Mouse (Mus musculus) kidney, embryonic 15.5 days (tissue): ENCODE results near the gene Nek1. TPM values are rescaled to one million over a fixed set of nuclear protein-coding genes. Genes with fewer than 3 reads are reported as not detected.
"Not testable (repeated sequence)": the region's sequence is repeated elsewhere in the genome, so short reads cannot be mapped to it uniquely, and the experiment has no call there.

Experiments
- ATAC-seq: fragments of 200-750 bp; cut with Nextera tagmentation; replicated peaks from 2 replicates; pipeline ENCODE4 v1.8.0; 2017; ENCODE audit warnings: moderate TSS enrichment; ENCODE audit not compliant: low FRiP score
- H3K27ac ChIP-seq: fragments of 300-500 bp; sonication (generic); 2 replicates; pipeline ENCODE4 v1.5.1; 2015; ENCODE audit warnings: mild to moderate bottlenecking, inconsistent platforms
- H3K27me3 ChIP-seq: fragments of 300-500 bp; sonication (generic); 2 replicates; pipeline ENCODE4 v1.6.1; 2015; ENCODE audit warnings: inconsistent platforms
- H3K36me3 ChIP-seq: fragments of 300-500 bp; sonication (generic); 2 replicates; pipeline ENCODE4 v1.6.1; 2015; ENCODE audit warnings: inconsistent platforms
- H3K4me1 ChIP-seq: fragments of 300-500 bp; sonication (generic); 2 replicates; pipeline ENCODE4 v1.6.1; 2015; ENCODE audit warnings: inconsistent platforms
- H3K4me2 ChIP-seq: fragments of 300-500 bp; sonication (generic); 2 replicates; pipeline ENCODE4 v1.6.1; 2015; ENCODE audit warnings: moderate library complexity, mild to moderate bottlenecking, inconsistent platforms
- H3K4me3 ChIP-seq: fragments of 300-500 bp; sonication (generic); replicated peaks from 2 replicates; pipeline ENCODE4 v1.5.1; 2015; ENCODE audit warnings: mild to moderate bottlenecking, inconsistent platforms
- H3K9ac ChIP-seq: fragments of 300-500 bp; sonication (generic); 2 replicates; pipeline ENCODE4 v1.6.1; 2015; ENCODE audit warnings: mild to moderate bottlenecking, inconsistent platforms
- H3K9me3 ChIP-seq: fragments of 300-500 bp; sonication (generic); replicated peaks from 2 replicates; pipeline ENCODE4 v1.6.1; 2016; ENCODE audit warnings: inconsistent platforms
- WGBS: fragments of 180-500 bp; shearing (Covaris S2); methylation state at CpG from one replicate; pipeline ENCODE4 v1.1.7; 2015; ENCODE audit warnings: mixed read lengths; 5-methylcytosine and 5-hydroxymethylcytosine counted together
- polyA plus RNA-seq: library from polyadenylated mRNA; unstranded; fragments of >200 nt; fragmentation: Nextera tagmentation; extraction: Ambion mirVana; gene quantifications from 2 replicates; pipeline ENCODE4 v1.2.1, GENCODE M21; 2015

Gene Nek1
- polyA plus RNA-seq, 1 experiment from 2014 or later, result 20.3 TPM

- Histone ChIP-seq H3K4me1 (peaks cover 4% of the 10 kb centered on the region; the same call in 1 of the 2 replicates), H3K27me3 (no peaks in the 10 kb centered on the region), H3K4me3 (no peak overlapping the region), H3K27ac (no peak overlapping the region), H3K4me2 (no peak overlapping the region), H3K36me3 (no peaks in the 10 kb centered on the region), H3K9ac (no peak overlapping the region), H3K9me3 (no peaks in the 10 kb centered on the region)
- no peak for ATAC-seq
- WGBS, result 46% methylated on average over 3 of the region's 3 CpGs
Observed at GRCm38 (mm10) chr8:60965741-60966140, 27.3 kb upstream of the Nek1 start.

- H3K9me3 ChIP-seq, result no peaks in the 10 kb centered on the region
- H3K27ac ChIP-seq, result no peak overlapping the region
- 35% methylated on average over 2 of the region's 2 CpGs for WGBS
- H3K4me2 ChIP-seq, result no peak overlapping the region
- H3K4me3 ChIP-seq, result no peak overlapping the region
- H3K9ac ChIP-seq, result no peak overlapping the region
- ATAC-seq, result no peak; the same call in 1 of the 2 replicates
- no peaks in the 10 kb centered on the region for H3K27me3 ChIP-seq
- H3K4me1 ChIP-seq, result peaks cover 4% of the 10 kb centered on the region; the same call in 1 of the 2 replicates
- no peaks in the 10 kb centered on the region for H3K36me3 ChIP-seq
Observed at GRCm38 (mm10) chr8:60969091-60969490, 23.9 kb upstream of the Nek1 start.

- Histone ChIP-seq H3K4me3 (no peak overlapping the region), H3K27me3 (no peaks in the 10 kb centered on the region), H3K9ac (no peak overlapping the region), H3K4me1 (peaks cover 4% of the 10 kb centered on the region; the same call in 1 of the 2 replicates), H3K36me3 (no peaks in the 10 kb centered on the region), H3K4me2 (no peak overlapping the region), H3K27ac (no peak overlapping the region), H3K9me3 (no peaks in the 10 kb centered on the region)
- 67% methylated on average over 4 of the region's 4 CpGs for WGBS
- no peak for ATAC-seq
Observed at GRCm38 (mm10) chr8:60971808-60972207, 21.2 kb upstream of the Nek1 start.

DNA sequence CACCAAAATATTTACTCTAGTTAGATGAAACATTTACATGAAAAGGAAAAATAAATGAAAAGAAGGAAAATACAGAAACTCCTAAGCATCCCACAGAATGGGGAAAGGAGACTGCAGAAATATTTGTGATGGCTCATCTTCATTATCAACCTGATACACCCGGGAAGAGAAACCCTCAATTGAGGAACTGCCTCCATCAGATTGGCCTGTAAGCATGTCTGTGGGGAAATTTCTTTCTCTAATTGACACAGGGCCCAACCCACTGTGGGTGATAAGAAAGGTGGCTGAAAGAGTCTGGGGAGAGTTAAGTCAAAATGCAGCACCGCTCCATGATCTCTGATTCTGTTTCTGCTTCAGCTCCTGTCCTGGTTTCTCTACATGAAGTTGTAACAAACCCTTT is 19.5 kb upstream of the Nek1 start:
- no peak overlapping the region for H3K27ac ChIP-seq
- H3K4me1 ChIP-seq, result peaks cover 4% of the 10 kb centered on the region; the same call in 1 of the 2 replicates
- WGBS, result 73% methylated on average over 2 of the region's 2 CpGs
- no peaks in the 10 kb centered on the region for H3K27me3 ChIP-seq
- no peak overlapping the region for H3K4me3 ChIP-seq
- H3K9me3 ChIP-seq, result no peaks in the 10 kb centered on the region
- no peak for ATAC-seq
- H3K9ac ChIP-seq, result no peak overlapping the region
- no peaks in the 10 kb centered on the region for H3K36me3 ChIP-seq
- H3K4me2 ChIP-seq, result no peak overlapping the region

DNA sequence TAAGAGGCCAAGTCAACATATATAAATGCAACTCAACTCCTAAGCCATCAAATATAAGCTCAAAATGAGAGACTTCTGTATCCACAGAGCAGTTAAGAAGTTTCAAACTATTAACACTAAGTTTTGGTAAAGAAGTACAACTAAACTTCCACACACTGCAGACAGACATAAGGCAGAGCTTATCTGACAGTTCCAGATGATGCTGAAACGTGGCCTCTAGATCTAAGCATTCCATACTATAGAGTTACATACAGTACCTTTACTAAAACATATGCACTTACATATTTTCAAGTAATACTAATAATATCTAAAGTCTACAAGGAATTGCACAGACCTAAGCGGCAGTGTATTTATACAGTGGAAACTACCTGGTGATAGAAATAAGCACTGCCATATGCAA is 18.2 kb upstream of the Nek1 start:
- H3K9me3 ChIP-seq, result no peaks in the 10 kb centered on the region
- 83% methylated on average over 2 of the region's 2 CpGs for WGBS
- ATAC-seq, result no peak
- no peak overlapping the region for H3K9ac ChIP-seq
- no peaks in the 10 kb centered on the region for H3K4me1 ChIP-seq
- H3K27me3 ChIP-seq, result no peaks in the 10 kb centered on the region
- no peak overlapping the region for H3K4me3 ChIP-seq
- H3K36me3 ChIP-seq, result no peaks in the 10 kb centered on the region
- no peak overlapping the region for H3K4me2 ChIP-seq
- H3K27ac ChIP-seq, result no peak overlapping the region

GRCm38 (mm10) chr8:60976818-60977217 is 16.2 kb upstream of the Nek1 start:
- H3K9me3 ChIP-seq, result no peaks in the 10 kb centered on the region
- H3K4me2 ChIP-seq, result no peak overlapping the region
- H3K36me3 ChIP-seq, result no peaks in the 10 kb centered on the region
- no peak overlapping the region for H3K4me3 ChIP-seq
- H3K27ac ChIP-seq, result no peak overlapping the region
- WGBS, result 76% methylated on average over 9 of the region's 9 CpGs
- no peaks in the 10 kb centered on the region for H3K4me1 ChIP-seq
- no peaks in the 10 kb centered on the region for H3K27me3 ChIP-seq
- ATAC-seq, result no peak
- H3K9ac ChIP-seq, result no peak overlapping the region

DNA sequence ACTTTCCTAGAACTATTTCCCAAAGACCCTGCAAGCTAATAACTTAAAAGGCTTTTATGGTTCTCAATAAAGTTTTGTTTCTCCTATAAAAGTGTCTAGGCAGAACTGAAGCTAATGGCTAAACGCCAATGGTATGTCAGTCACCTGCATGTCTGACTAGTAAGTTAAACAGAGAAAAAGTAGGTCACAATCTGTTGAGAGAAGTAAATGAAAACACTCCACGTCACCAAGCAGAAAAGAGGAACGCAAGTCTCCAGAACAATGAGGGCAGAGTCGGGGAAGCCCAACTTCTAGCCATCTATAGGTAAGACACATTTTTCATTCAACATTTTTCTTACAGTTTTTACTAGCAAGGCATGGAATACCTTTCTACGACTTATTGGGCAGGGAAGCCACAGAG is 14.5 kb upstream of the Nek1 start:
- no peak for ATAC-seq
- Histone ChIP-seq H3K27ac (no peak overlapping the region), H3K4me2 (no peak overlapping the region), H3K4me3 (no peak overlapping the region), H3K27me3 (no peaks in the 10 kb centered on the region), H3K9me3 (no peaks in the 10 kb centered on the region), H3K4me1 (0 out of 2 replicates have a peak, but pooled peaks cover 7% of the 10 kb centered on the region), H3K9ac (no peak overlapping the region), H3K36me3 (no peaks in the 10 kb centered on the region)
- WGBS, result 72% methylated on average over 5 of the region's 5 CpGs

- Histone ChIP-seq H3K9ac (no peak overlapping the region), H3K4me2 (peak overlapping the region; percentile 91), H3K4me1 (0 out of 2 replicates have a peak, but pooled peaks cover 9% of the 10 kb centered on the region), H3K27me3 (no peaks in the 10 kb centered on the region), H3K36me3 (no peaks in the 10 kb centered on the region), H3K27ac (no peak overlapping the region), H3K4me3 (peak overlapping the region; percentile 89; the same call in 1 of the 2 replicates), H3K9me3 (no peaks in the 10 kb centered on the region)
- ATAC-seq, result no peak
- 20% methylated on average over 1 of the region's 1 CpGs for WGBS
Observed at GRCm38 (mm10) chr8:60981388-60981787, 11.6 kb upstream of the Nek1 start.

DNA sequence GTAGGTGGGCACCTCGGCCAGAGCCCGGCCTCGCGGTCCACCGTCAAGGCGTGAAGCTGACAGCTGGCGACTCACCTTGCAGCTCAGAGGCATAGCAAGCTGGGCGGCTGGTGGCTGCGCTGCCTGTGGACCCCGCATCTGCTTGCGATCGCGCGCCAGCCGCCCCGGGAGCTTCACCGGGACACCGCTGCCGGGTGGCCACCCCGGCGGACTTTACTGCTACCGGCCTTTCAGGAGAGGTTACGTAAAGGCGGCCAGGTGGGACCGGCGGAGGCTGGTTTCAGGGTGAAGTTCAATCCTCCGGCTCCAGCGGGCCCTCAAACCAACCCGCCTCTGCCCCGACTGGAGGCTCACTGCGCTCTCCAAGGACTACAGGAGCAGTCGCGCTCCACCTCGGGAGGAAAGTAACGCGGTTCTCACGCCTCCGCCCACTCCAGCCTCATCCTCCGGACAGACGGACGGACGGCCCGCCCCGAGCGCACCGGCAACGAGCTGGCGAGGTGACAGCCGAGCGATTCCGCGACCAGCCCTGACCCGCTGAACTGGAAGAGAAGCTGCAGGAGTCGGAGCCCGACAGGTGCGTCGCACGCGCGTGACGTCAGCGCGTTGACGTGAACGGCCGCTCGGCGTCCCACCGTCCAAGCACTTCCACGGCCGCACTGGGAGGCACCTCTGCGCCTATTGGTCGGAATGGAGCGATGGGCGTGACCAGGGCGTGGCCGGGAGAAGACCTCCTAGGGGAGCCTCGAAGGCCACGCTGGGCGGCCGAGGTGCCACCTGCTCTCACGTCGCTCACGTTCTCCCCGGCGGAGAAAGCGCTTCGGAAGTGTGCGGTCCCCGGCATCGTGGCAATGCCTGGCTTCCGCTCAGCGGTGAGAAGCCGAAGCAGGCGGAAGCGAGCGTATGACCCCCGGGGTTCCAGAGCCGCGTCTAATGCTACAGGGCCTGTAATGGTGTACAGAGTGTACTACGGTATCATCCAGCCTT is 10.0 kb upstream of the Nek1 start, which contains the start of gene Clcn3:
Gene Clcn3, minus strand, starts transcription at position 600 of the 987 bp plus-strand sequence.
- no peaks in the 10 kb centered on the region for H3K36me3 ChIP-seq
- peak within 1 kb of the TSS; percentile 89 for H3K4me3 ChIP-seq
- peak within 1 kb of the TSS; percentile 94 for H3K27ac ChIP-seq
- no peaks in the 10 kb centered on the region for H3K9me3 ChIP-seq
- 0 out of 2 replicates have a peak, but pooled peaks cover 9% of the 10 kb centered on the region for H3K4me1 ChIP-seq
- H3K27me3 ChIP-seq, result no peaks in the 10 kb centered on the region
- H3K4me2 ChIP-seq, result peak within 1 kb of the TSS; percentile 91
- WGBS, result under 1% methylated on average over 99 of the region's 101 CpGs
- H3K9ac ChIP-seq, result peak within 1 kb of the TSS; percentile 70
- peak; percentile 100 for ATAC-seq

DNA sequence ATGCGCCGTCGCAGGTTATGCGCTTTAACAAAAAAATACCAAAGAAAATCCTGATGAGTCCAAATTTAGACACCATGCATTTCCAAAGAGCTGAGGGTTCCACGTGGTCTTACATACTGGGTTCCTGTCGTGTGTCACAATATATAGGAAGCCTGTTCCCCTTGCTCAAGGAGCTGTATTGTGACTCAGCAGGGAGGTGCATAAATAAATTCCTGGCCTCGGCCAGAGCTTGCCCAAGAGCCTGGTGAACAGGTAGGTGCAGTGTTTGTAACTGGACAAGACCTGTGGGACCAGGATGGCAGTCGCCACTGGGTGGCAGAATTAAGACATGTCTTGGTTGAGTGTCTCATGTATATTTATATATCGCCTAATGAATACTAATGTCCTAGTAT is 9.3 kb upstream of the Nek1 start:
- no peaks in the 10 kb centered on the region for H3K9me3 ChIP-seq
- peak overlapping the region; percentile 91 for H3K4me2 ChIP-seq
- peak overlapping the region; percentile 94 for H3K27ac ChIP-seq
- peak; percentile 64 for ATAC-seq
- no peaks in the 10 kb centered on the region for H3K36me3 ChIP-seq
- H3K9ac ChIP-seq, result peak overlapping the region; percentile 47; the same call in 1 of the 2 replicates
- 13% methylated on average over 9 of the region's 9 CpGs for WGBS
- H3K27me3 ChIP-seq, result no peaks in the 10 kb centered on the region
- H3K4me1 ChIP-seq, result 0 out of 2 replicates have a peak, but pooled peaks cover 9% of the 10 kb centered on the region
- peak overlapping the region; percentile 89 for H3K4me3 ChIP-seq

DNA sequence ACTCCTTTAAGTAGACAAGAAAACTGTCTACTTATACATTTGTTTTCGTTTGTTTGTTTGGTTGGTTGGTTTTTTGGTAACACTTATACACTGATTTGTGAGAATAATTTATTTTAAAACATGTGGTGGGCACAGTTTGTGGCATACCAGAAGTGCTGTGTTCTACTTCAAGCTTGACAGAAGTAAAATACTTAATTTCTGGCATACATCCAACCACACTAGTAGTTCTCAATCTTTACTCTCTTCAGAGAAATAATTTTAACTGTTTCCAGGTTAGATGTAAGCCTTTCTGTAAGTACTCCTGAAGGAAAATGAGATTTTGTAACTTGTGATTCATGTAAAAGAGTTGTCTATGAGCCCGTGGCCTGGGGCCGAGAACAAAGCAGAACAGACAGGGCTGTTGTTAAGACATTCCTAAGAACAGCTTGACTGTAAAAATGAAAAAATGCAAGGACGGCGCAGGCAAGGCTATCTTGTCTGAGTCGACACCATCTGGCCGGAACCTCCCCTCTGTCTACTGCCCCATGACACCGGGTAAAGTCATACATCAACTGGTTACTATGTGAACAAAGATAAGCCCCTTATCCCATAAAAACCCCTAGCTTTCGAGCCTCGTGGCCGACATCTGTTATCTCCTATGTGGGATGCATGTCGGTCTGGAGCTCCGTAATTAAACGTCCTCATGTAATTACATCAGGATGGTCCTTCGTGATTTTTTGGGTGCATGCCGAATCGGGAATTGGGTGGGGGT is 8.6 kb upstream of the Nek1 start:
- H3K9ac ChIP-seq, H3K27me3 ChIP-seq, H3K36me3 ChIP-seq, H3K4me3 ChIP-seq, H3K4me1 ChIP-seq, H3K27ac ChIP-seq, ATAC-seq, H3K9me3 ChIP-seq, H3K4me2 ChIP-seq: not testable (repeated sequence)
- WGBS, result 91% methylated on average over 17 of the region's 17 CpGs

GRCm38 (mm10) chr8:60992561-60992909 is 460 bp upstream of the Nek1 start:
- peak overlapping the region; percentile 72 for H3K9ac ChIP-seq
- no peaks in the 10 kb centered on the region for H3K36me3 ChIP-seq
- H3K9me3 ChIP-seq, result no peaks in the 10 kb centered on the region
- H3K27me3 ChIP-seq, result no peaks in the 10 kb centered on the region
- ATAC-seq, result peak; percentile 94
- H3K4me2 ChIP-seq, result peak overlapping the region; percentile 61
- H3K4me1 ChIP-seq, result peaks cover 6% of the 10 kb centered on the region; the same call in 1 of the 2 replicates
- under 1% methylated on average over 16 of the region's 16 CpGs for WGBS
- H3K27ac ChIP-seq, result peak overlapping the region; percentile 96
- H3K4me3 ChIP-seq, result peak overlapping the region; percentile 87
